In genomic region chrX:49745192-49745591, GRCm38 (mm10) we compare ENCODE assay signal across 30 mouse cellular contexts. TPM values are rescaled to one million over a fixed set of nuclear protein-coding genes. Genes with fewer than 3 reads are reported as not detected.
"Had no signal": no experiment of that assay in that cellular context is flagged by ENCODE, and none has a peak within 500 bp of the region (broad histone marks: within the 10 kb centered on the region; RNA-seq: fewer than 3 reads in every experiment).

No protein-coding gene starts in this region.

- H3K27ac ChIP-seq: kidney, postnatal 0 days; layer of hippocampus, adult 2 months; limb, embryonic 10.5 days; limb, embryonic 13.5 days; liver, embryonic 12.5 days; liver, embryonic 15.5 days; lung, embryonic 15.5 days; midbrain, embryonic 15.5 days; neural tube, embryonic 12.5 days; neural tube, embryonic 15.5 days had no signal

- ATAC-seq: liver, embryonic 12.5 days; midbrain, embryonic 15.5 days had no signal

- DNase-seq: kidney, adult 18-20 months; kidney, postnatal 25 days; layer of hippocampus, adult 9-11 months; liver; lung, adult 18-20 months; lung, postnatal 10 days; lung, postnatal 36 days; retina, postnatal 1 day; thymus, adult 18-20 months; thymus, postnatal 36 days had no signal

- H3K36me3 ChIP-seq: limb, embryonic 10.5 days; limb, embryonic 13.5 days; liver, embryonic 12.5 days; liver, embryonic 15.5 days; lung, embryonic 15.5 days; midbrain, embryonic 15.5 days; neural tube, embryonic 12.5 days; neural tube, embryonic 15.5 days had no signal

- H3K4me1 ChIP-seq: limb, embryonic 10.5 days; limb, embryonic 13.5 days; liver, embryonic 12.5 days; liver, embryonic 15.5 days; lung, embryonic 15.5 days; midbrain, embryonic 15.5 days; neural tube, embryonic 12.5 days; neural tube, embryonic 15.5 days had no signal

- H3K4me3 ChIP-seq: layer of hippocampus, adult 2 months; limb, embryonic 10.5 days; limb, embryonic 13.5 days; liver, embryonic 12.5 days; liver, embryonic 15.5 days; lung, embryonic 15.5 days; midbrain, embryonic 15.5 days; neural tube, embryonic 12.5 days; neural tube, embryonic 15.5 days had no signal

- H3K4me2 ChIP-seq: limb, embryonic 13.5 days; liver, embryonic 12.5 days; liver, embryonic 15.5 days; lung, embryonic 15.5 days; midbrain, embryonic 15.5 days; neural tube, embryonic 12.5 days; neural tube, embryonic 15.5 days had no signal

- H3K9me3 ChIP-seq: limb, embryonic 10.5 days; limb, embryonic 13.5 days; liver, embryonic 12.5 days; liver, embryonic 15.5 days; lung, embryonic 15.5 days; midbrain, embryonic 15.5 days; neural tube, embryonic 12.5 days; neural tube, embryonic 15.5 days had no signal

- H3K27me3 ChIP-seq: limb, embryonic 13.5 days; liver, embryonic 12.5 days; liver, embryonic 15.5 days; lung, embryonic 15.5 days; midbrain, embryonic 15.5 days; neural tube, embryonic 12.5 days; neural tube, embryonic 15.5 days had no signal

- H3K9ac ChIP-seq: limb, embryonic 13.5 days; liver, embryonic 12.5 days; liver, embryonic 15.5 days; lung, embryonic 15.5 days; midbrain, embryonic 15.5 days; neural tube, embryonic 12.5 days; neural tube, embryonic 15.5 days had no signal

RNA-seq across cellular contexts. Expression of gene Olfr1321, which starts 10.3 kb away (rescaled TPM):
- total RNA-seq: layer of hippocampus, adult 2 months; left cerebral cortex, postnatal 25 days; megakaryocyte progenitor cell, adult 5-6 weeks; megakaryocyte-erythroid progenitor cell, adult 5-6 weeks had no signal
- polyA plus RNA-seq: kidney, embryonic 14.5 days; kidney, postnatal 0 days; large intestine, adult 2 months; limb, embryonic 10.5 days; limb, embryonic 13.5 days; liver, embryonic 12.5 days; liver, embryonic 15.5 days; lung, embryonic 15.5 days; midbrain, embryonic 15.5 days; neural tube, embryonic 12.5 days; neural tube, embryonic 15.5 days; small intestine, adult 2 months; spleen, adult 2 months; stomach, embryonic 16.5 days; testis, adult 2 months; urinary bladder, adult 2 months had no signal

RNA-seq across cellular contexts. Expression of gene Igsf1, which starts 52.4 kb away (rescaled TPM):
- total RNA-seq: megakaryocyte progenitor cell, adult 5-6 weeks; megakaryocyte-erythroid progenitor cell, adult 5-6 weeks had no signal
- polyA plus RNA-seq: large intestine, adult 2 months; small intestine, adult 2 months; spleen, adult 2 months had no signal
